Mouse (Mus musculus): ENCODE results near the gene Gm10721. TPM values are rescaled to one million over a fixed set of nuclear protein-coding genes. Genes with fewer than 3 reads are reported as not detected.

Gm10721 gene
- total RNA-seq (2023) = 1 to 10 TPM; 3.1 to 3.7 TPM

GRCm38 (mm10) chr9:3012733-3013279 is at the start of gene Gm10721:
Gene Gm10721 (plus strand): TSS chr9:3013140.

GRCm38 (mm10) chr9:3000445-3000972 is 12.4 kb upstream of the Gm10721 start, which contains the start of gene Gm10722:
Gene Gm10722 (plus strand): TSS chr9:3000922.

GRCm38 (mm10) chr9:3002794-3003396 is 10.0 kb upstream of the Gm10721 start, which contains the start of gene Gm11168:
Gene Gm11168 (plus strand): TSS chr9:3003346.

GRCm38 (mm10) chr9:3015354-3015753 is 2.4 kb downstream of the Gm10721 start, which contains the start of gene Gm10720:
Gene Gm10720 (plus strand): TSS chr9:3015654.

GRCm38 (mm10) chr9:3017108-3017507 is 4.2 kb downstream of the Gm10721 start, which contains the start of gene Gm10719:
Gene Gm10719 (plus strand): TSS chr9:3017408.

GRCm38 (mm10) chr9:3023312-3023984 is 10.5 kb downstream of the Gm10721 start, which contains the start of gene Gm10718:
Gene Gm10718 (plus strand): TSS chr9:3023547.

GRCm38 (mm10) chr9:3024912-3025467 is 12.1 kb downstream of the Gm10721 start, which contains the start of gene Gm10717:
Gene Gm10717 (plus strand): TSS chr9:3025417.

GRCm38 (mm10) chr9:3034299-3034698 is 21.4 kb downstream of the Gm10721 start, which contains the start of gene Gm17535:
Gene Gm17535 (plus strand): TSS chr9:3034599.

GRCm38 (mm10) chr9:3036577-3036976 is 23.6 kb downstream of the Gm10721 start, which contains the start of gene Gm10715:
Gene Gm10715 (plus strand): TSS chr9:3036877.

Other genes starting within 250 kb of the Gm10721 start
- not detected for gene Gm10722, start 12.2 kb upstream of the Gm10721 start, total RNA-seq (2023)
- gene Gm11168, start 9.8 kb upstream of the Gm10721 start, total RNA-seq (2023) = 1 to 10 TPM in 1 of 2 experiments, not detected in 1; 1.1 TPM
- gene Gm10720, start 2.5 kb downstream of the Gm10721 start, total RNA-seq (2023) = not detected
- 1 to 10 TPM; 3.5 to 8.1 TPM for gene Gm10719, start 4.3 kb downstream of the Gm10721 start, total RNA-seq (2023)
- gene Gm10718, start 10.4 kb downstream of the Gm10721 start, total RNA-seq (2023) = 1 to 10 TPM; 5.5 to 7.0 TPM
- 1 to 10 TPM; 2.2 to 2.4 TPM for gene Gm10717, start 12.3 kb downstream of the Gm10721 start, total RNA-seq (2023)
- not detected for gene Gm17535, start 21.5 kb downstream of the Gm10721 start, total RNA-seq (2023)
- not detected for gene Gm10715, start 23.7 kb downstream of the Gm10721 start, total RNA-seq (2023)

All from neutrophil, adult 59 days (primary cell).